Mouse (Mus musculus) heart, embryonic 16.5 days (tissue): Measurements from ENCODE around the gene Hrh1. TPM values are rescaled to one million over a fixed set of nuclear protein-coding genes. Genes with fewer than 3 reads are reported as not detected.

Source experiments
- ATAC-seq: fragments of 200-750 bp; cut with Nextera tagmentation; replicated peaks from 2 replicates; pipeline ENCODE4 v1.8.0; 2017; ENCODE audit warnings: moderate number of reproducible peaks; ENCODE audit not compliant: insufficient read depth, low FRiP score; ENCODE audit errors: extremely low read depth
- H3K27ac ChIP-seq: fragments of 300-500 bp; sonication (generic); 2 replicates; pipeline ENCODE4 v1.5.1; 2014; ENCODE audit warnings: mild to moderate bottlenecking, low read length, control low read depth, moderate library complexity
- H3K27me3 ChIP-seq: fragments of 300-500 bp; sonication (generic); 2 replicates; pipeline ENCODE4 v1.6.1; 2014; ENCODE audit warnings: low read length, mixed read lengths; ENCODE audit not compliant: control insufficient read depth, insufficient read depth
- H3K36me3 ChIP-seq: fragments of 300-500 bp; sonication (generic); 2 replicates; pipeline ENCODE4 v1.6.1; 2014; ENCODE audit not compliant: control insufficient read depth, insufficient read depth
- H3K4me1 ChIP-seq: fragments of 300-500 bp; sonication (generic); 2 replicates; pipeline ENCODE4 v1.6.1; 2014; ENCODE audit warnings: low read length, mixed read lengths; ENCODE audit not compliant: control insufficient read depth, insufficient read depth
- H3K4me2 ChIP-seq: fragments of 300-500 bp; sonication (generic); 2 replicates; pipeline ENCODE4 v1.6.1; 2014; ENCODE audit warnings: low read depth, mild to moderate bottlenecking, control low read depth, low read length
- H3K4me3 ChIP-seq: fragments of 300-500 bp; sonication (generic); 2 replicates; pipeline ENCODE4 v1.5.1; 2014; ENCODE audit warnings: mild to moderate bottlenecking, control low read depth, low read length
- H3K9ac ChIP-seq: fragments of 300-500 bp; sonication (generic); 2 replicates; pipeline ENCODE4 v1.6.1; 2014; ENCODE audit warnings: low read length, control low read depth
- H3K9me3 ChIP-seq: fragments of 300-500 bp; sonication (generic); replicated peaks from 2 replicates; pipeline ENCODE4 v1.6.1; 2016; ENCODE audit warnings: low read length; ENCODE audit not compliant: control insufficient read depth
- WGBS: fragments of 180-500 bp; shearing (Covaris S2); extraction: QIAGEN DNeasy Blood & Tissue Kit; methylation state at CpG from one replicate; pipeline ENCODE4 v1.1.7; 2014; 5-methylcytosine and 5-hydroxymethylcytosine counted together
- polyA plus RNA-seq: library from polyadenylated mRNA; unstranded; fragments of >200 nt; fragmentation: Nextera tagmentation; extraction: Ambion mirVana; gene quantifications from 2 replicates; pipeline ENCODE4 v1.2.1, GENCODE M21; 2015

Hrh1 gene
- polyA plus RNA-seq, 1 experiment from 2014 or later = not detected

- no peak for ATAC-seq
- WGBS = 72% methylated on average over 10 of the region's 10 CpGs
These were observed 2.7 kb downstream of the Hrh1 start for GRCm38 (mm10) chr6:114400387-114400786.

DNA sequence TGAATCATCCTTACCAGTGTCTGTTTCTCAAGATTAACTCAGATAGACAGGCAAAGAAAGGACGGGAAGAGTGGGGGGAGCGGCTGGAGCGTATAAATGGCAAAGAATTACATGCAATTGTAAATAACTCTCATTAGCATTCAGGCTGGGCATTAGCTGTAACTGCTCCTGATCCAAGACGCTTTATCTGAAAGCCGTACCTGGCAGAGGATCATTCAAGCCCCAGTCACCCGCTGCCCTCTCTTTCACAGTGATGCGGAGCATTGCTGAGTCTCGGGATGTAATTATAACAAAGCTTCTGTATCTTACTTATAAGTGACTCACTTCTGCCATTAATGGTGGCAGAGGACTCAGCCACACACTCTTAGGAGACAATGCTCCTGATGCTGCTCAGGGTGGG, 3.1 kb downstream of the Hrh1 start:
- ATAC-seq = no peak
- Histone ChIP-seq H3K27ac (no peak overlapping the region), H3K9ac (no peak overlapping the region), H3K4me1 (peaks cover 10% of the 10 kb centered on the region; the same call in 1 of the 2 replicates), H3K27me3 (peaks cover 45% of the 10 kb centered on the region), H3K4me2 (no peak overlapping the region), H3K4me3 (no peak overlapping the region), H3K9me3 (peaks cover 3% of the 10 kb centered on the region), H3K36me3 (no peaks in the 10 kb centered on the region)
- 88% methylated on average over 8 of the region's 8 CpGs for WGBS

More at GRCm38 (mm10) chr6:114400387-114400786, 2.7 kb downstream of the Hrh1 start:
- Histone ChIP-seq H3K4me1 (peaks cover 10% of the 10 kb centered on the region; the same call in 1 of the 2 replicates), H3K9ac (no peak overlapping the region), H3K27ac (no peak overlapping the region), H3K27me3 (peaks cover 45% of the 10 kb centered on the region), H3K4me3 (no peak overlapping the region), H3K9me3 (peaks cover 3% of the 10 kb centered on the region), H3K4me2 (no peak overlapping the region), H3K36me3 (no peaks in the 10 kb centered on the region)

DNA sequence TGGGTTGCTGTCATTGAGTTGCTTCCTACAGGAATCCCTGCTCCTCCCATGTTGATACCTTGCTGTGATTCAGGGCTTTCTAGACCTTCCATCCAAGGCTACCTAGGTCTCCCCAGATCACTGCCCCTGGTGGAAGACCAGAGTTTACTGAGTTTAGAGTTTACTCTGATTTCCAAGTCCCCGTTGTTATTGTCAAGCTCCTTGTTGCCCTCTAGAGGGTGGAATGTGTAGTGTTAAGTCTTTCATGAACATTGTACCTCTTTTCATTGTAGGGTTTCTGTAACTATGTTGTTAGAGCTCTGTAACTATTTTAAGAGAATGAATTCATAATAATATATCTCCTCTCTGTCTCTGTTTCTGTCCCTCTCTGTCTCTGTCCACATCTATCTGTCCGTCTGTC, 4.4 kb downstream of the Hrh1 start:
- 78% methylated on average over 2 of the region's 2 CpGs for WGBS
- H3K4me3 ChIP-seq = no peak overlapping the region
- H3K27me3 ChIP-seq = peaks cover 37% of the 10 kb centered on the region
- H3K27ac ChIP-seq = no peak overlapping the region
- H3K4me2 ChIP-seq = no peak overlapping the region
- H3K9ac ChIP-seq = no peak overlapping the region
- H3K36me3 ChIP-seq = no peaks in the 10 kb centered on the region
- no peak for ATAC-seq
- H3K9me3 ChIP-seq = peaks cover 3% of the 10 kb centered on the region
- H3K4me1 ChIP-seq = peaks cover 10% of the 10 kb centered on the region; the same call in 1 of the 2 replicates

- peaks cover 3% of the 10 kb centered on the region for H3K9me3 ChIP-seq
- H3K4me3 ChIP-seq = no peak overlapping the region
- WGBS = 27% methylated on average over 8 of the region's 8 CpGs
- H3K9ac ChIP-seq = no peak overlapping the region
- H3K4me2 ChIP-seq = no peak overlapping the region
- H3K36me3 ChIP-seq = no peaks in the 10 kb centered on the region
- peaks cover 3% of the 10 kb centered on the region; the same call in 1 of the 2 replicates for H3K4me1 ChIP-seq
- ATAC-seq = no peak
- no peak overlapping the region for H3K27ac ChIP-seq
- peaks cover 29% of the 10 kb centered on the region for H3K27me3 ChIP-seq
These were observed 5.9 kb downstream of the Hrh1 start for GRCm38 (mm10) chr6:114403632-114404031.

DNA sequence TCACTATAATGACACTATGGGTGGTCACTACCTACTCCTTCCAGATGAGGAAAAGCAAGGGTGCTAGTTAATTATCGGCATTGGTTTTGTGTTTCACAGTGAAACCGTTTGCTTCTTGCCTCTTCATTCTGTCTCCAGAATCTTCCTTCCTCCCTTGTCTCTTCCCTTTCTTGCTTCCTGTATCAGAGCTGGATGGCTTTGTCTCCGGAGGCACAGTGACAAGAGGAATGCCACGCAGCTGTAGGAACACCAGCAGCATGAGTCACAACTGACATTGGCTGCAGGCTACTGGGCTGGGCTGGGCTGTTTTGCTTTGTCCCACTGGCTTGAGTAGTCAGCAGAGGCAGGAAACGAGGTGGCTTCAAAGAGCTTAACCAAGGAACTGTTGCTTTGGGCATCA, 6.4 kb downstream of the Hrh1 start:
- Histone ChIP-seq H3K4me2 (no peak overlapping the region), H3K27me3 (peaks cover 27% of the 10 kb centered on the region), H3K9ac (no peak overlapping the region), H3K27ac (no peak overlapping the region), H3K9me3 (peaks cover 3% of the 10 kb centered on the region), H3K36me3 (no peaks in the 10 kb centered on the region), H3K4me1 (peaks cover 3% of the 10 kb centered on the region; the same call in 1 of the 2 replicates), H3K4me3 (no peak overlapping the region)
- no peak for ATAC-seq
- 29% methylated on average over 5 of the region's 5 CpGs for WGBS

DNA sequence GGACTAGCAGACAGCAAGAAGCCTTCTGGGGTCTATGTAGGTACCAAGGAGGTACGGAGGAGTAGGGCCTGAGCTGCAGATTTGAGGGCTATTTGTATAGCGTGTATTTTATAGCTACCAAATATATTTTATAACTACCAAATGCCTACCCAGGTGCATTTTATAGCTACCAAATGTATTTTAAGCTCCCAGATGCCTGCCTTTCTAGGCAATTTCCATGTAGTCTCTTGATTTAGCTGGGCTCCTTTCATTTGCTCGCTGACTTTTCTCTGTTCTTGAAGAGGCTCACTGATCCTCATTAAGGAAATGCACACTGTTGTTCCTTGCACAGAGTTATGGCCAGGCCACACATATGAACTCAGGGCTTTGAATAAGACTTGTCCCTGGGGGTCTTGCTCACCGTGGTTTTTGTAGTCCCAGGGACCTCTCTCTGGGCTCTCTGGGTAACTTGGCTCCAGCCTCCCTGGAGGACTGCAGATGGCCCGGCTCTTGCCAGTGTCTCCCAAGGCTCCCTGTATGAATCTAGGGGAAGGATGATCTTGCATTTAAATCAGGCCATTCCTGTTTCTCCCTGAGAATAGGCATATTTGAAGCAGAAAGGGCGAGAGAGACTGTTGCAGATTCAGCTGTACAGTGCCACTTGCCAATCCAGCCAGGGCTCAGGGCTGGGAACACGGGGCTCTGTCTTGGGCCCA, 7.2 kb downstream of the Hrh1 start:
- Histone ChIP-seq H3K4me1 (peaks cover 3% of the 10 kb centered on the region; the same call in 1 of the 2 replicates), H3K9me3 (peaks cover 3% of the 10 kb centered on the region), H3K27ac (no peak overlapping the region), H3K36me3 (no peaks in the 10 kb centered on the region), H3K9ac (no peak overlapping the region), H3K27me3 (peaks cover 19% of the 10 kb centered on the region), H3K4me3 (no peak overlapping the region), H3K4me2 (no peak overlapping the region)
- ATAC-seq = no peak
- WGBS = 79% methylated on average over 7 of the region's 7 CpGs

GRCm38 (mm10) chr6:114406634-114407033, 8.9 kb downstream of the Hrh1 start:
- Histone ChIP-seq H3K4me2 (no peak overlapping the region), H3K4me3 (no peak overlapping the region), H3K9ac (no peak overlapping the region), H3K4me1 (peaks cover 3% of the 10 kb centered on the region; the same call in 1 of the 2 replicates), H3K27ac (no peak overlapping the region), H3K9me3 (peaks cover 3% of the 10 kb centered on the region), H3K27me3 (peaks cover 10% of the 10 kb centered on the region), H3K36me3 (no peaks in the 10 kb centered on the region)
- WGBS = 54% methylated on average over 1 of the region's 1 CpGs
- no peak for ATAC-seq

- no peak overlapping the region for H3K4me3 ChIP-seq
- H3K4me2 ChIP-seq = no peak overlapping the region
- no peaks in the 10 kb centered on the region for H3K36me3 ChIP-seq
- 88% methylated on average over 7 of the region's 7 CpGs for WGBS
- peaks cover 2% of the 10 kb centered on the region for H3K9me3 ChIP-seq
- peaks cover 3% of the 10 kb centered on the region; the same call in 1 of the 2 replicates for H3K4me1 ChIP-seq
- H3K27ac ChIP-seq = no peak overlapping the region
- peaks cover 10% of the 10 kb centered on the region for H3K27me3 ChIP-seq
- ATAC-seq = no peak
- H3K9ac ChIP-seq = no peak overlapping the region
These were observed 9.3 kb downstream of the Hrh1 start for GRCm38 (mm10) chr6:114407049-114407448.

DNA sequence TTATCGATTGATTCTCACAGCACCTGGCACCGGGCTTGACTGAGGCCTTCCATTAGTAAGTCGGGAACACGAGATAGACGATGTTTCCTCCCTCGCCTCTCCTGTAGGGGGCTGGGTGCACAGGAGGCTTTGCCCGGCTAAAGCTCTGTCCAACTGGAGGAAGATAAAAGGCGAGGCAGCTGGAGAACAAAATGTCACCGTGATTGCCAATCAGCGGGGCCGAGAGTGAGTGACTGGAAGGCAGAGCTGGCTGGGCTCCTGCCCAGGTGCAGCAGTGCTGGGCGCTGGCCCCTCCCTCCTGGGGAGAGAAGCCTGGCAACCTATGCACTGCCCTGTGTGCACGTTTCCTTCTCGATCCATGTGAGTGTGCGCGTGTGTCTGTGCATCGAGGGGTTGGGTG, 10.5 kb downstream of the Hrh1 start:
- H3K4me1 ChIP-seq = peaks cover 3% of the 10 kb centered on the region; the same call in 1 of the 2 replicates
- peaks cover 13% of the 10 kb centered on the region for H3K27me3 ChIP-seq
- H3K27ac ChIP-seq = no peak overlapping the region
- 41% methylated on average over 17 of the region's 17 CpGs for WGBS
- no peaks in the 10 kb centered on the region for H3K36me3 ChIP-seq
- no peak overlapping the region for H3K4me2 ChIP-seq
- no peak overlapping the region for H3K4me3 ChIP-seq
- no peak overlapping the region for H3K9ac ChIP-seq
- no peaks in the 10 kb centered on the region for H3K9me3 ChIP-seq
- ATAC-seq = no peak
